Comparison of ENCODE assay signal across 8 mouse cellular contexts in the genomic region with DNA sequence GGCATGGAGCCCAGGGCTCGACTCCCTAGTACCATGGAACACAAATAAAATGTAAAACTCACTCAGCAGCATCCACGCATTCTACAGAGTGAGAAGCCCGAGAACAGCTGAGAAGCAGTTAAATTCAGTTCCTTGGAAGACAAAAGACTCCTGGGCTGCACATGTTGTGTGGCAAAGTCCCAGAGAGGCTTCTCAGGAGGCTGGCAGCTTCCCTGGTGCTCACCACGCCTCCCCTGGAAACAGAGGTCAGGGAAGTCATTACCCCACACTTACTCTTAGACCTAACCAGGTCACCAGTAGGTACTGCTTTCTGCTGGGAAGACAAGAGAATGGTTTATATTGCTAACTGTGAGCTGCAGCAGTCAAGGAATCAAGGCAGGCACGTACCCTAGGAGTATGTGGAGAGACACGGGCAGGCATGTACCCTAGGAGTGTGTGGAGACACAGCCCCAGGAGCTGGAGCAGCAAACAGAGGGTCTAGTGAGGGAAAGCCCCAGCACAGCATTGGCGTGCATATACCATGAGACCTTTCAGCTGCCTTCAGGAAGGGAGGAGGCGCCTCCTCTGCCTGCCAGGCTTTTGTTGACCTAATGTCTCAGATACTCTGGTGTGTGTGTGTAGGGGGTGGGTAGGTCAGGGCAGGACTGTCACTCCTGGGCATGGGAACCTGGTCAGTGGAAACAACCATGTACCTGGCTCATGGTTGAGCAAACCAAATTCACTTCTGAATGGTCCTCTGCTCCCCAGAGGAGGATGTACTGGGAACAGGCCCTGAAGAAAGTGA. TPM values are rescaled to one million over a fixed set of nuclear protein-coding genes. Genes with fewer than 3 reads are reported as not detected.
A peak's percentile ranks its signal among the peaks of the same experiment; 100 is the strongest.
DNase-seq lines count a peak whose midpoint lies in the region; ATAC-seq and TF ChIP-seq lines count a peak whose summit lies in the region.

No protein-coding gene starts in this region.

- H3K36me3 ChIP-seq in heart, adult 2 months (ENCODE audit: control insufficient read depth, insufficient read depth, low read length): peaks cover 13% of the 10 kb centered on the region
- H3K36me3 ChIP-seq in MEL (ENCODE audit: control insufficient read depth in 1 of 2, insufficient read depth in 2 of 2, low read length in 2 of 2): peaks cover 0 to 37% of the 10 kb centered on the region in 2 experiments; a peak in 2 of 4 replicates
- H3K36me3 ChIP-seq in hindbrain, embryonic 11.5 days (ENCODE audit: control insufficient read depth, insufficient read depth, low read length): 0 out of 2 replicates have a peak, but pooled peaks cover 2% of the 10 kb centered on the region

- peak in 1 of 2 experiments; percentile 7 for DNase-seq in heart, adult 2 months
- DNase-seq in heart, adult 18-20 months: no peak
- DNase-seq in MEL (ENCODE audit: low read depth, low spot score): no peak
- DNase-seq in hindbrain, embryonic 11.5 days (ENCODE audit: low spot score): no peak
- DNase-seq in lung, postnatal 36 days: peak; percentile 57
- no peak for DNase-seq in embryo, embryonic 9.5 days (ENCODE audit: extremely low spot score)
- DNase-seq in embryo, embryonic 10 days (ENCODE audit: low spot score): no peak
- DNase-seq in thymus, postnatal 0 days (ENCODE audit: low spot score): no peak

- H3K27ac ChIP-seq in heart, adult 2 months: peak overlapping the region; percentile 64
- H3K27ac ChIP-seq in MEL (ENCODE audit: control insufficient read depth, low read depth, low read length): peak overlapping the region; percentile 36
- H3K27ac ChIP-seq in hindbrain, embryonic 11.5 days (ENCODE audit: low read depth, low read length): peak overlapping the region; percentile 55

- no peak overlapping the region for H3K9ac ChIP-seq in heart, adult 2 months (ENCODE audit: low read depth, low read length)
- no peak overlapping the region for H3K9ac ChIP-seq in MEL (ENCODE audit: control insufficient read depth, low read depth, low read length, poor library complexity, severe bottlenecking)
- H3K9ac ChIP-seq in hindbrain, embryonic 11.5 days (ENCODE audit: low read depth, low read length): peak overlapping the region; percentile 25; the same call in 1 of the 2 replicates

- no peaks in the 10 kb centered on the region for H3K79me2 ChIP-seq in heart, adult 2 months (replicated peaks; ENCODE audit: control insufficient read depth, insufficient read depth, low read length)
- H3K79me2 ChIP-seq in MEL (ENCODE audit: control insufficient read depth, insufficient read depth, low read length, poor library complexity): no peaks in the 10 kb centered on the region

- H3K4me3 ChIP-seq in heart, adult 2 months: no peak overlapping the region
- no peak overlapping the region for H3K4me3 ChIP-seq in MEL (ENCODE audit: control insufficient read depth in 1 of 2, insufficient read depth in 1 of 2, low read depth in 2 of 2, low read length in 2 of 2)
- H3K4me3 ChIP-seq in hindbrain, embryonic 11.5 days (ENCODE audit: low read depth, low read length): no peak overlapping the region

- intact Hi-C loops in heart, adult 2 months (cut with DNase I): no loop called here

- TF ChIP-seq CTCF in heart, adult 2 months (IDR thresholded peaks at IDR 0.05): no peak
- TF ChIP-seq CTCF in MEL (IDR thresholded peaks at IDR 0.05 in 2 of 3, conservative IDR thresholded peaks at IDR 0.05 in 1 of 3; ENCODE audit: control insufficient read depth in 1 of 3, insufficient read depth in 1 of 3, low read depth in 2 of 3, low read length in 3 of 3, poor library complexity in 1 of 3, severe bottlenecking in 1 of 3): no peak

- WGBS in heart, adult 2 months: 54% methylated on average over 8 of the region's 8 CpGs
- WGBS in hindbrain, embryonic 11.5 days: 47% methylated on average over 8 of the region's 8 CpGs

- ATAC-seq in hindbrain, embryonic 11.5 days (ENCODE audit: low FRiP score): no peak; the same call in 1 of the 2 replicates

- TF ChIP-seq POLR2A in heart, adult 2 months (IDR thresholded peaks at IDR 0.05; ENCODE audit: insufficient read depth, low read depth, low read length): no peak
- no peak for TF ChIP-seq POLR2A in MEL (IDR thresholded peaks at IDR 0.05; ENCODE audit: control insufficient read depth in 1 of 2, insufficient read depth in 1 of 2, low read depth in 1 of 2, low read length in 2 of 2, poor library complexity in 1 of 2)

- peaks cover 41% of the 10 kb centered on the region for H3K4me1 ChIP-seq in heart, adult 2 months (ENCODE audit: control insufficient read depth, insufficient read depth, low read length)
- H3K4me1 ChIP-seq in MEL (ENCODE audit: control insufficient read depth in 1 of 2, insufficient read depth in 2 of 2, low read length in 2 of 2): peaks cover 16 to 50% of the 10 kb centered on the region in 2 experiments
- H3K4me1 ChIP-seq in hindbrain, embryonic 11.5 days (replicated peaks; ENCODE audit: control insufficient read depth, insufficient read depth, low read length): peaks cover 21% of the 10 kb centered on the region

- no peak for TF ChIP-seq RAD21 in MEL (IDR thresholded peaks at IDR 0.05; ENCODE audit: low read depth, low read length)

- no peak for TF ChIP-seq EP300 in heart, adult 2 months (IDR thresholded peaks at IDR 0.05; ENCODE audit: insufficient read depth, low read depth, low read length)
- TF ChIP-seq EP300 in MEL (IDR thresholded peaks at IDR 0.05; ENCODE audit: low read depth in 1 of 2, low read length in 2 of 2): no peak

- no peaks in the 10 kb centered on the region for H3K27me3 ChIP-seq in heart, adult 2 months (ENCODE audit: control insufficient read depth, insufficient read depth, low read length)
- H3K27me3 ChIP-seq in MEL (ENCODE audit: control insufficient read depth in 1 of 2, insufficient read depth in 2 of 2, low read length in 2 of 2): no peaks in the 10 kb centered on the region
- no peaks in the 10 kb centered on the region for H3K27me3 ChIP-seq in hindbrain, embryonic 11.5 days (ENCODE audit: control insufficient read depth, insufficient read depth, low read length)

- H3K9me3 ChIP-seq in MEL (replicated peaks; ENCODE audit: insufficient read depth, low read length): no peaks in the 10 kb centered on the region
- H3K9me3 ChIP-seq in hindbrain, embryonic 11.5 days (ENCODE audit: control insufficient read depth, low read length): no peaks in the 10 kb centered on the region

- H3K4me2 ChIP-seq in hindbrain, embryonic 11.5 days (replicated peaks; ENCODE audit: low read depth, low read length): no peak overlapping the region

TF ChIP-seq in MEL, 35 proteins besides CTCF, POLR2A, EP300 and RAD21:
- TF ChIP-seq TCF12 (IDR thresholded peaks at IDR 0.05; ENCODE audit: low read depth, low read length) (no peak), ZKSCAN1 (IDR thresholded peaks at IDR 0.05; ENCODE audit: low read depth, low read length) (no peak), USF1 (IDR thresholded peaks at IDR 0.05; ENCODE audit: low read depth, low read length) (no peak), CHD2 (IDR thresholded peaks at IDR 0.05; ENCODE audit: low read length) (no peak), BHLHE40 (IDR thresholded peaks at IDR 0.05; ENCODE audit: borderline replicate concordance, low read depth, low read length) (no peak), MYB (IDR thresholded peaks at IDR 0.05; ENCODE audit: low read depth, low read length) (no peak), TAL1 (IDR thresholded peaks at IDR 0.05; ENCODE audit: low read length) (no peak), E2F4 (IDR thresholded peaks at IDR 0.05; ENCODE audit: borderline replicate concordance, low read depth, low read length) (no peak), UBTF (IDR thresholded peaks at IDR 0.05; ENCODE audit: borderline replicate concordance, insufficient read depth, low read depth, low read length) (no peak), HCFC1 (IDR thresholded peaks at IDR 0.05; ENCODE audit: low read depth, low read length) (no peak), ELF1 (IDR thresholded peaks at IDR 0.05; ENCODE audit: low read depth, low read length) (no peak), POLR2AphosphoS2 (IDR thresholded peaks at IDR 0.05; ENCODE audit: low read length) (no peak), GATA1 (IDR thresholded peaks at IDR 0.05; ENCODE audit: low read depth, low read length) (no peak), ZMIZ1 (IDR thresholded peaks at IDR 0.05; ENCODE audit: low read depth, low read length) (no peak), MXI1 (IDR thresholded peaks at IDR 0.05; ENCODE audit: low read depth, low read length) (no peak), MYC (IDR thresholded peaks at IDR 0.05; ENCODE audit: low read depth, low read length) (no peak)

RNA-seq across cellular contexts. Expression of a gene that starts 19.6 kb away (rescaled TPM):
- 10 to 100 TPM; 21.9 to 25.4 TPM for total RNA-seq in heart, adult 2 months (2021)
- polyA plus RNA-seq in heart, adult 2 months (2012; rRNA removed): 17.5 and 19.4 TPM in 2 replicates
- total RNA-seq in heart, adult 18-20 months (2021): 10 to 100 TPM; 25.0 to 26.0 TPM
- total RNA-seq in MEL (2012; rRNA removed): 4.6 and 7.2 TPM in 2 replicates
- 1 to 10 TPM in 1 of 2 experiments, not detected in 1; 4.1 TPM for polyA plus RNA-seq in MEL (2012; ENCODE audit: insufficient read depth in 1 of 2, insufficient read length in 2 of 2, low read depth in 1 of 2, low replicate concordance in 2 of 2, missing spikeins in 1 of 2)
- 12.0 and 14.1 TPM in 2 replicates for polyA plus RNA-seq in hindbrain, embryonic 11.5 days (2014; fragmentation: Nextera tagmentation; extraction: Ambion mirVana)
- polyA plus RNA-seq in thymus, postnatal 0 days (2015; fragmentation: Nextera tagmentation; extraction: Ambion mirVana): 0.74 and 0.86 TPM in 2 replicates

RNA-seq across cellular contexts. Expression of a gene that starts 45.9 kb away (rescaled TPM):
- total RNA-seq in heart, adult 2 months (2021): 10 to 100 TPM; 14.6 to 16.0 TPM
- polyA plus RNA-seq in heart, adult 2 months (2012; rRNA removed): 8.9 and 24.1 TPM in 2 replicates
- 10 to 100 TPM; 15.2 to 15.3 TPM for total RNA-seq in heart, adult 18-20 months (2021)
- total RNA-seq in MEL (2012; rRNA removed): 2.4 and 2.8 TPM in 2 replicates
- polyA plus RNA-seq in MEL (2012; ENCODE audit: insufficient read depth in 1 of 2, insufficient read length in 2 of 2, low read depth in 1 of 2, low replicate concordance in 2 of 2, missing spikeins in 1 of 2): 1 to 10 TPM in 1 of 2 experiments, not detected in 1; 4.5 TPM
- 11.5 and 12.3 TPM in 2 replicates for polyA plus RNA-seq in hindbrain, embryonic 11.5 days (2014; fragmentation: Nextera tagmentation; extraction: Ambion mirVana)
- polyA plus RNA-seq in thymus, postnatal 0 days (2015; fragmentation: Nextera tagmentation; extraction: Ambion mirVana): 4.4 and 4.8 TPM in 2 replicates

RNA-seq across cellular contexts. Expression of a gene that starts 55.6 kb away (rescaled TPM):
- 1 to 10 TPM; 4.1 to 4.3 TPM for total RNA-seq in heart, adult 2 months (2021)
- polyA plus RNA-seq in heart, adult 2 months (2012; rRNA removed): 2.8 and 4.0 TPM in 2 replicates
- total RNA-seq in heart, adult 18-20 months (2021): 1 to 10 TPM; 4.2 to 4.4 TPM
- total RNA-seq in MEL (2012; rRNA removed): 2.8 and 3.2 TPM in 2 replicates
- polyA plus RNA-seq in MEL (2012; ENCODE audit: insufficient read depth in 1 of 2, insufficient read length in 2 of 2, low read depth in 1 of 2, low replicate concordance in 2 of 2, missing spikeins in 1 of 2): 1 to 10 TPM in 1 of 2 experiments, not detected in 1; 3.0 TPM
- 33.1 and 39.3 TPM in 2 replicates for polyA plus RNA-seq in hindbrain, embryonic 11.5 days (2014; fragmentation: Nextera tagmentation; extraction: Ambion mirVana)
- polyA plus RNA-seq in thymus, postnatal 0 days (2015; fragmentation: Nextera tagmentation; extraction: Ambion mirVana): 1.7 and 2.2 TPM in 2 replicates
